ENCODE assay signal across 9 mouse cellular contexts in the genomic region with DNA sequence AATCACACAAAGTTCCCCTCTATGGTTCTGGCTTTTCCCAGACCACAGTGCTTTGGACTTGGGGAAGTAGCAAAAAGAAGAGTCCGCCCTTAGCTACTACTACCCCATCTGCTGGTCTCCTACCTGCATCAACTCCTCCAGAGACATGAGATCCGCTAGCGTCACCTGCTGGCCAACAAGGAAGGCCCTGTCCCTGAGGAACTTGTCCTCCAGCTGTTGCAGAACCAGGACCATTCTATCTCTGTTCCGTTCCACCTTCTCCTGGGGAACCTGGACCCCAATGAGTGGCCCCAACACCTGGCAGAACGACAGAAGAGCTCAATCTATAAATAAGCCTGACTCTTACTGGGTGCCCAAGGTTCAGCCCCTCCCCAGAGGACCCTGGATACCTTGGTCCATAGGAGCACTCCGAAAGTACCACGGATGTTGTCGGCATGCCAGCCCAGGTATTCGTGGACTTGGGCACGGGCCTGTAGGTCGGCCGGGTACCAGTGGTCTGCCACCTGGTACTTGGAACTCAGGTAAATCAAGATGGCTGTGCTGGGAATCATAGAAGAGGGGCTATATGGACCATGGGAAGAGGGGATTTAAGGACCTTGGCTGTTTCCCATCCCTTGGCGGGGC. TPM values are rescaled to one million over a fixed set of nuclear protein-coding genes. Genes with fewer than 3 reads are reported as not detected.
A peak's percentile ranks its signal among the peaks of the same experiment; 100 is the strongest.
DNase-seq lines count a peak whose midpoint lies in the region; ATAC-seq and TF ChIP-seq lines count a peak whose summit lies in the region.
"Had no signal": no experiment of that assay in that cellular context is flagged by ENCODE, and none has a peak within 500 bp of the region (broad histone marks: within the 10 kb centered on the region; RNA-seq: fewer than 3 reads in every experiment).

No protein-coding gene starts in this region.

- H3K4me1 ChIP-seq in midbrain, postnatal 0 days (ENCODE audit: insufficient read depth, low read length): no peaks in the 10 kb centered on the region
- H3K4me1 ChIP-seq in midbrain, embryonic 10.5 days: peaks cover 42% of the 10 kb centered on the region

- H3K4me3 ChIP-seq in midbrain, postnatal 0 days (ENCODE audit: low read depth, low read length): no peak overlapping the region
- H3K4me3 ChIP-seq in midbrain, embryonic 10.5 days: no peak overlapping the region
- H3K4me3 ChIP-seq: neural tube, embryonic 12.5 days had no signal

- WGBS in midbrain, postnatal 0 days: 70% methylated on average over 13 of the region's 13 CpGs
- 65% methylated on average over 13 of the region's 13 CpGs for WGBS in midbrain, embryonic 10.5 days

- H3K27me3 ChIP-seq in midbrain, postnatal 0 days (ENCODE audit: insufficient read depth, low read length): peaks cover 9% of the 10 kb centered on the region
- peaks cover 47% of the 10 kb centered on the region for H3K27me3 ChIP-seq in midbrain, embryonic 10.5 days (ENCODE audit: low read depth, poor library complexity, severe bottlenecking)

- H3K36me3 ChIP-seq in midbrain, postnatal 0 days (ENCODE audit: insufficient read depth, low read length): no peaks in the 10 kb centered on the region
- H3K36me3 ChIP-seq in midbrain, embryonic 10.5 days: no peaks in the 10 kb centered on the region
- H3K36me3 ChIP-seq: heart, embryonic 15.5 days; neural tube, embryonic 12.5 days had no signal

- no peak for DNase-seq in midbrain, postnatal 0 days (ENCODE audit: low spot score)
- DNase-seq in midbrain, embryonic 10.5 days (ENCODE audit: low spot score): no peak
- peak; percentile 80 to 91 for DNase-seq in adrenal gland, adult (ENCODE audit: inconsistent age in 2 of 2, low spot score in 1 of 2)
- DNase-seq in embryo, embryonic 11 days: peak; percentile 52
- peak; percentile 88 for DNase-seq in kidney, adult 9 months
- DNase-seq in thymus, postnatal 0 days (ENCODE audit: low spot score): peak; percentile 79

- no peaks in the 10 kb centered on the region for H3K9me3 ChIP-seq in midbrain, postnatal 0 days (ENCODE audit: low read length)
- H3K9me3 ChIP-seq in midbrain, embryonic 10.5 days (replicated peaks): no peaks in the 10 kb centered on the region
- H3K9me3 ChIP-seq: heart, embryonic 15.5 days; neural tube, embryonic 12.5 days had no signal

- ATAC-seq in midbrain, postnatal 0 days (ENCODE audit: low FRiP score): no peak
- ATAC-seq in megakaryocyte, adult 5-6 weeks (ENCODE audit: poor library complexity, severe bottlenecking): peak; percentile 39

- H3K27ac ChIP-seq in midbrain, postnatal 0 days (ENCODE audit: low read depth, low read length): no peak overlapping the region
- no peak overlapping the region for H3K27ac ChIP-seq in midbrain, embryonic 10.5 days (replicated peaks)
- H3K27ac ChIP-seq: heart, embryonic 15.5 days; neural tube, embryonic 12.5 days had no signal

- H3K4me2 ChIP-seq in midbrain, postnatal 0 days (ENCODE audit: low read depth, low read length, poor library complexity, severe bottlenecking): no peak overlapping the region

- peak; percentile 66 for TF ChIP-seq CTCF in midbrain, postnatal 0 days (IDR thresholded peaks at IDR 0.05)

- no peak overlapping the region for H3K9ac ChIP-seq in midbrain, postnatal 0 days (replicated peaks; ENCODE audit: low read length, poor library complexity, severe bottlenecking)
- H3K9ac ChIP-seq: heart, embryonic 15.5 days; neural tube, embryonic 12.5 days had no signal

RNA-seq across cellular contexts. Expression of a gene that starts 4.8 kb away (rescaled TPM):
- total RNA-seq in midbrain, postnatal 0 days (2014; rRNA removed): 2.0 and 5.5 TPM in 2 replicates
- 7.7 and 10.7 TPM in 2 replicates for polyA plus RNA-seq in midbrain, postnatal 0 days (2015; fragmentation: Nextera tagmentation; extraction: Ambion mirVana)
- 7.6 and 8.3 TPM in 2 replicates for polyA plus RNA-seq in midbrain, embryonic 10.5 days (2016; fragmentation: Nextera tagmentation; extraction: Ambion mirVana)
- 4.7 and 5.9 TPM in 2 replicates for total RNA-seq in megakaryocyte, adult 5-6 weeks (2015)
- 1.8 and 4.7 TPM in 2 replicates for total RNA-seq in megakaryocyte, adult 5-6 weeks (2017)
- polyA plus RNA-seq in thymus, postnatal 0 days (2015; fragmentation: Nextera tagmentation; extraction: Ambion mirVana): 77.5 and 78.6 TPM in 2 replicates

RNA-seq across cellular contexts. Expression of a gene that starts 10.0 kb away (rescaled TPM):
- total RNA-seq in midbrain, postnatal 0 days (2014; rRNA removed): not detected in 2 replicates
- not detected in 2 replicates for polyA plus RNA-seq in midbrain, postnatal 0 days (2015; fragmentation: Nextera tagmentation; extraction: Ambion mirVana)
- not detected in 2 replicates for polyA plus RNA-seq in midbrain, embryonic 10.5 days (2016; fragmentation: Nextera tagmentation; extraction: Ambion mirVana)
- not detected in 2 replicates for total RNA-seq in megakaryocyte, adult 5-6 weeks (2015)
- total RNA-seq in megakaryocyte, adult 5-6 weeks (2017): not detected in 2 replicates
- polyA plus RNA-seq in thymus, postnatal 0 days (2015; fragmentation: Nextera tagmentation; extraction: Ambion mirVana): 0.14 and 0.18 TPM in 2 replicates
- polyA plus RNA-seq: heart, embryonic 15.5 days; neural tube, embryonic 12.5 days had no signal

RNA-seq across cellular contexts. Expression of a gene that starts 27.7 kb away (rescaled TPM):
- 736 and 976 TPM in 2 replicates for total RNA-seq in midbrain, postnatal 0 days (2014; rRNA removed)
- polyA plus RNA-seq in midbrain, postnatal 0 days (2015; fragmentation: Nextera tagmentation; extraction: Ambion mirVana): 1,685 and 1,800 TPM in 2 replicates
- 2,515 and 3,289 TPM in 2 replicates for polyA plus RNA-seq in midbrain, embryonic 10.5 days (2016; fragmentation: Nextera tagmentation; extraction: Ambion mirVana)
- 68.9 and 73.4 TPM in 2 replicates for total RNA-seq in megakaryocyte, adult 5-6 weeks (2015)
- 87.4 and 123 TPM in 2 replicates for total RNA-seq in megakaryocyte, adult 5-6 weeks (2017)
- polyA plus RNA-seq in thymus, postnatal 0 days (2015; fragmentation: Nextera tagmentation; extraction: Ambion mirVana): 1,368 and 1,597 TPM in 2 replicates

RNA-seq across cellular contexts. Expression of a gene that starts 34.0 kb away (rescaled TPM):
- 22.6 and 37.1 TPM in 2 replicates for total RNA-seq in midbrain, postnatal 0 days (2014; rRNA removed)
- polyA plus RNA-seq in midbrain, postnatal 0 days (2015; fragmentation: Nextera tagmentation; extraction: Ambion mirVana): 21.4 and 26.2 TPM in 2 replicates
- 3.0 and 4.7 TPM in 2 replicates for polyA plus RNA-seq in midbrain, embryonic 10.5 days (2016; fragmentation: Nextera tagmentation; extraction: Ambion mirVana)
- 0.78 TPM in 1 of 2 replicates, not detected in the other for total RNA-seq in megakaryocyte, adult 5-6 weeks (2015)
- not detected in 2 replicates for total RNA-seq in megakaryocyte, adult 5-6 weeks (2017)
- 2.2 and 2.8 TPM in 2 replicates for polyA plus RNA-seq in thymus, postnatal 0 days (2015; fragmentation: Nextera tagmentation; extraction: Ambion mirVana)

RNA-seq across cellular contexts. Expression of a gene that starts 51.2 kb away (rescaled TPM):
- 3.6 and 7.7 TPM in 2 replicates for total RNA-seq in midbrain, postnatal 0 days (2014; rRNA removed)
- polyA plus RNA-seq in midbrain, postnatal 0 days (2015; fragmentation: Nextera tagmentation; extraction: Ambion mirVana): 2.5 and 2.8 TPM in 2 replicates
- 0.97 and 1.00 TPM in 2 replicates for polyA plus RNA-seq in midbrain, embryonic 10.5 days (2016; fragmentation: Nextera tagmentation; extraction: Ambion mirVana)
- total RNA-seq in megakaryocyte, adult 5-6 weeks (2015): 1.4 and 2.7 TPM in 2 replicates
- 1.5 and 1.6 TPM in 2 replicates for total RNA-seq in megakaryocyte, adult 5-6 weeks (2017)
- polyA plus RNA-seq in thymus, postnatal 0 days (2015; fragmentation: Nextera tagmentation; extraction: Ambion mirVana): 9.9 and 10.1 TPM in 2 replicates

Comparison
In these comparisons a context has a peak if more than half of its experiments do, and no peak if none do; other contexts are left out.
1. DNase-seq: peak in adrenal gland, adult (2 of 2), embryo, embryonic 11 days (single experiment), kidney, adult 9 months (single experiment) and thymus, postnatal 0 days (single experiment); none in midbrain, postnatal 0 days (single experiment) and midbrain, embryonic 10.5 days (single experiment).